Mouse (Mus musculus) lung, postnatal 0 days (tissue): ENCODE measurements around the gene Ciz1.

Experiments used
- CTCF ChIP-seq: IDR thresholded peaks from 2 replicates; pipeline ENCODE4 v1.5.1; 2016; ENCODE audit warnings: antibody characterized with exemption, mild to moderate bottlenecking
- EP300 ChIP-seq: IDR thresholded peaks from 2 replicates; pipeline ENCODE4 v1.6.1; 2016; ENCODE audit warnings: antibody characterized with exemption, mild to moderate bottlenecking, control low read depth

DNA sequence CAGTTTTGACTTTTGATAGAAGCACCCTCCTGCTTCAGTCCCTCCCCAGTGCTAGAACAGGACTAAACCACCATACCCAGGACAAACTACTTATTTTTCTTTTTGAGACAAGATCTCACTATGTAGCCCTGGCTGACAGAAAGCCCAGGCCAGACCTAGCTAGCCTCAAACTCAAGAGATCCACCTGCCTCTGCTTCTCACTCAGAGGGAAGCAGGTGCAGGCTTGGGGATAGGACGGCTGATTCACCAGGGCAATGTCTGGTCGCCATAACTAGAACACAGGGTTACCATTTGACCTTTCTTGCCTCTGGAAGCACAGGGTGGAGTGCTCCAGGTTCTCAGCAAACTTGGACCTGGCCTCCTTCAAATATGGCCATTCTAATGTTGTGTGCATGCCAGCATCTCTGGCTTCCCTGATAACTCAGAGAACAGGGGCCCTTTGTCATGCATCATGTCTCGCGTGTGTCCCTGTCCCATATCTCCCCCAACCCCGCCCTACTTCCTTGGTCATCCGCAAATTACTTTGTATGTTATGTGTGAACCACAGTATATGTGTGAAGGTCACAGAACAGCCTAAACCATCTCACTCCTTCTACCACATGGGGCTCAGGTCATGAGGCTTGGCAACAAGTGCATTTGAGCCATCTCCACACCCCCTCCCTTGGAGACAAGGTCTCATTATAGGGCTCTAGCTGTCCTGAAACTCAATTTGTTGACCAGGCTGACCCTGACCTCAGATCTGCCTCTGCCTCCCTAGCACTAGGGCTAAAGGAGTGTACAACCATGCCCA, 60.8 kb downstream of the Ciz1 start:
- TF ChIP-seq CTCF (no peak), EP300 (no peak)
